Comparison of ENCODE assay signal across 15 mouse cellular contexts in the genomic region with DNA sequence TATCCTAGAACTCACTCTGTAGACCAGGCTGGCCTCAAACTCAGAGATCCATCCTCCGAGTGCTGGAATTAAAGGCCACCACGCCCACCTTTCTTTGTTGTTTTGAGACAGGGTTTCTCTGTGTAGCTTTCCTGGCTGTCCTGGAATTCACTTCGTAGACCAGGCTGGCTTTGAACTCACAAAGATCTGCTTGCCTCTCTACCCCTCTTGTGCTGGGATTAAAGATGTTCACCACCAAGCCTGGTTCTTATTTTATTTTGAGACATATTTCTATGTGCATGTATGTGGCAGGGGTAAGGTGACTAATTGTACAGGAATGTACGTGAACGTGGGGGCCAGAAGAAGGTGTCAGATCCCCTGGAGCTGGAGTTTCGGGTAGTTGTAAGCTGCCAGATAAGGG.
"Had no signal": no experiment of that assay in that cellular context is flagged by ENCODE, and none has a peak within 500 bp of the region (broad histone marks: within the 10 kb centered on the region; RNA-seq: fewer than 3 reads in every experiment).

No protein-coding gene starts in this region.

- H3K4me2 ChIP-seq: lung, embryonic 15.5 days; midbrain, embryonic 12.5 days; neural tube, embryonic 12.5 days; stomach, embryonic 15.5 days had no signal

- H3K27ac ChIP-seq: lung, embryonic 15.5 days; macrophage; midbrain, embryonic 12.5 days; neural tube, embryonic 12.5 days; stomach, embryonic 15.5 days; stomach, postnatal 0 days had no signal

- H3K36me3 ChIP-seq: lung, embryonic 15.5 days; midbrain, embryonic 12.5 days; neural tube, embryonic 12.5 days; stomach, embryonic 15.5 days had no signal

- H3K9me3 ChIP-seq: lung, embryonic 15.5 days; midbrain, embryonic 12.5 days; neural tube, embryonic 12.5 days; stomach, embryonic 15.5 days had no signal

- H3K9ac ChIP-seq: lung, embryonic 15.5 days; midbrain, embryonic 12.5 days; neural tube, embryonic 12.5 days; stomach, embryonic 15.5 days had no signal

- ATAC-seq: lung, postnatal 0 days had no signal

- H3K4me3 ChIP-seq: lung, embryonic 15.5 days; megakaryocyte, embryonic 14.5 days; midbrain, embryonic 12.5 days; neural tube, embryonic 12.5 days; stomach, embryonic 15.5 days had no signal

- H3K4me1 ChIP-seq: neural tube, embryonic 12.5 days had no signal

- DNase-seq: lung, adult 2 months; lung, postnatal 14 days; lung, postnatal 36 days; midbrain, embryonic 14.5 days; right cerebral cortex, postnatal 14 days; thymus, adult 2 months; thymus, postnatal 36 days had no signal

- H3K27me3 ChIP-seq: lung, embryonic 15.5 days; megakaryocyte, embryonic 14.5 days; midbrain, embryonic 12.5 days; neural tube, embryonic 12.5 days; stomach, embryonic 15.5 days had no signal
